Mouse (Mus musculus) CH12.LX (cell line): ENCODE measurements around the gene Ddx4. TPM values are rescaled to one million over a fixed set of nuclear protein-coding genes. Genes with fewer than 3 reads are reported as not detected.

ENCODE experiments used
- DNase-seq: peaks from one replicate; pipeline ENCODE4 v3.0.0-alpha.2; 2013; ENCODE audit errors: extremely low read depth
- H3K27ac ChIP-seq: 2 replicates; pipeline ENCODE4 v1.5.1; 2012; ENCODE audit warnings: low read depth, mild to moderate bottlenecking, control low read depth, moderate library complexity; ENCODE audit not compliant: insufficient read depth
- H3K27me3 ChIP-seq: replicated peaks from 2 replicates; pipeline ENCODE3; 2012; ENCODE audit warnings: inconsistent platforms
- H3K36me3 ChIP-seq, 2 experiments: replicated peaks in 1 of 2; 2 replicates each; pipeline versions ENCODE3 to v1.6.1; 2012; ENCODE audit warnings: inconsistent platforms in 1 of 2, low read length in 1 of 2, mild to moderate bottlenecking in 1 of 2, mixed read lengths in 1 of 2, moderate library complexity in 1 of 2; ENCODE audit not compliant: control insufficient read depth in 1 of 2, insufficient read depth in 1 of 2
- H3K4me1 ChIP-seq, 2 experiments: 2 replicates each; pipeline ENCODE4 v1.6.1; 2012; ENCODE audit warnings: inconsistent platforms in 1 of 2, moderate library complexity in 1 of 2; ENCODE audit not compliant: insufficient read depth in 2 of 2, control insufficient read depth in 1 of 2
- H3K4me2 ChIP-seq: 2 replicates; pipeline ENCODE4 v1.6.1; 2012; ENCODE audit warnings: low read depth, mild to moderate bottlenecking, control low read depth; ENCODE audit not compliant: poor library complexity, insufficient read depth, severe bottlenecking
- H3K4me3 ChIP-seq, 3 experiments: fragments of 150-350 bp in 1 of 3; sonication (generic) in 1 of 3; replicated peaks in 1 of 3; 2 replicates each; pipeline versions ENCODE3 to v1.5.1; 2011 to 2012; ENCODE audit warnings: low read depth in 2 of 3, low read length in 2 of 3, mild to moderate bottlenecking in 2 of 3, moderate library complexity in 2 of 3, control low read depth in 1 of 3, improper control_type of control experiment in 1 of 3, inconsistent platforms in 1 of 3, mixed read lengths in 1 of 3; ENCODE audit not compliant: poor library complexity in 1 of 3
- H3K79me2 ChIP-seq: replicated peaks from 2 replicates; pipeline ENCODE4 v1.6.1; 2012; ENCODE audit warnings: mild to moderate bottlenecking, moderate library complexity; ENCODE audit not compliant: control insufficient read depth, poor library complexity, insufficient read depth, severe bottlenecking; ENCODE audit errors: extremely low read depth
- H3K9ac ChIP-seq: 2 replicates; pipeline ENCODE4 v1.6.1; 2012; ENCODE audit warnings: low read depth, mild to moderate bottlenecking, control low read depth, moderate library complexity; ENCODE audit not compliant: insufficient read depth
- H3K9me3 ChIP-seq: replicated peaks from 2 replicates; pipeline ENCODE3; 2012; ENCODE audit warnings: low read length, inconsistent platforms, mixed read lengths
- CHD1 ChIP-seq: IDR thresholded peaks from 2 replicates; pipeline ENCODE4 v1.6.1; 2012; ENCODE audit warnings: low read depth, low read length, improper control_type of control experiment, inconsistent platforms
- GABPA ChIP-seq: IDR thresholded peaks from 2 replicates; pipeline ENCODE4 v1.6.1; 2012; ENCODE audit warnings: low read depth, low read length, improper control_type of control experiment, inconsistent platforms; ENCODE audit not compliant: insufficient replicate concordance
- HCFC1 ChIP-seq: IDR thresholded peaks from 2 replicates; pipeline ENCODE4 v1.6.1; 2012; ENCODE audit warnings: low read depth, mild to moderate bottlenecking, inconsistent platforms, low read length, improper control_type of control experiment
- KAT2A ChIP-seq: IDR thresholded peaks from 2 replicates; pipeline ENCODE4 v1.6.1; 2012; ENCODE audit warnings: low read length, improper control_type of control experiment, inconsistent platforms; ENCODE audit not compliant: insufficient replicate concordance
- MAZ ChIP-seq: IDR thresholded peaks from 2 replicates; pipeline ENCODE4 v1.6.1; 2012; ENCODE audit warnings: low read depth, mild to moderate bottlenecking, inconsistent platforms, low read length, improper control_type of control experiment, moderate library complexity
- MEF2A ChIP-seq: IDR thresholded peaks from 2 replicates; pipeline ENCODE4 v1.6.1; 2014; ENCODE audit warnings: low read depth, mild to moderate bottlenecking, inconsistent platforms, low read length, improper control_type of control experiment, borderline replicate concordance
- MYC ChIP-seq: IDR thresholded peaks from 2 replicates; pipeline ENCODE4 v1.6.1; 2011; ENCODE audit warnings: low read depth, mild to moderate bottlenecking, improper control_type of control experiment, low read length
- NELFE ChIP-seq: IDR thresholded peaks from 2 replicates; pipeline ENCODE4 v1.6.1; 2011; ENCODE audit warnings: low read depth, low read length, improper control_type of control experiment
- POLR2A ChIP-seq: IDR thresholded peaks from 2 replicates; pipeline ENCODE4 v1.6.1; 2011; ENCODE audit warnings: low read depth, mild to moderate bottlenecking, improper control_type of control experiment, low read length
- POLR2AphosphoS2 ChIP-seq: IDR thresholded peaks from 2 replicates; pipeline ENCODE4 v1.6.1; 2011; ENCODE audit warnings: low read depth, low read length, improper control_type of control experiment
- RCOR1 ChIP-seq: conservative IDR thresholded peaks from 2 replicates; pipeline ENCODE4 v1.6.1; 2012; ENCODE audit warnings: low read depth, mild to moderate bottlenecking, inconsistent platforms, low read length, improper control_type of control experiment
- SIN3A ChIP-seq: IDR thresholded peaks from 2 replicates; pipeline ENCODE4 v1.6.1; 2012; ENCODE audit warnings: low read length, improper control_type of control experiment, inconsistent platforms
- SMC3 ChIP-seq: IDR thresholded peaks from 2 replicates; pipeline ENCODE4 v1.6.1; 2011; ENCODE audit warnings: low read depth, low read length, improper control_type of control experiment
- TBP ChIP-seq: conservative IDR thresholded peaks from 2 replicates; pipeline ENCODE4 v1.6.1; 2011; ENCODE audit warnings: low read depth, low read length, improper control_type of control experiment
- UBTF ChIP-seq: IDR thresholded peaks from 2 replicates; pipeline ENCODE4 v1.6.1; 2012; ENCODE audit warnings: low read depth, mild to moderate bottlenecking, inconsistent platforms, low read length, improper control_type of control experiment, moderate library complexity
- USF2 ChIP-seq: conservative IDR thresholded peaks from 2 replicates; pipeline ENCODE4 v1.6.1; 2011; ENCODE audit warnings: low read depth, low read length, improper control_type of control experiment
- dilution Hi-C: fragments of 300-500 bp; cut with MboI; formaldehyde crosslinking; loops from 2 replicates; pipeline ENCODE4 v1.14.3; 2020; ENCODE audit warnings: low sequenced_read_pairs; ENCODE audit not compliant: extremely low pct_unique_long_range_greater_than_20kb, extremely low pct_ligation_motif_present
- in situ Hi-C: fragments of 300-500 bp; cut with MboI; formaldehyde crosslinking; loops from 3 replicates; pipeline ENCODE4 v1.14.3; 2019; ENCODE audit warnings: low sequenced_read_pairs, low pct_ligation_motif_present, low pct_unique_long_range_greater_than_20kb, mixed read lengths
- polyA plus RNA-seq: library from polyadenylated mRNA; unstranded; fragments of >175 nt; gene quantifications from 2 replicates; pipeline ENCODE4 v1.2.1, GENCODE M21; 2012; ENCODE audit warnings: low read depth; ENCODE audit not compliant: insufficient read length
- total RNA-seq, 2 experiments: library from RNA; depleted of rRNA; stranded (reverse); fragments of 300-350 nt in 1 of 2; fragments of >200 nt in 1 of 2; gene quantifications; 2 replicates each; pipeline ENCODE4 v1.2.3; 2012 to 2014

Ddx4 gene
- total and polyA plus RNA-seq, 3 experiments: 0.08 to 0.35 (median 0.27) TPM

GRCm38 (mm10) chr13:112589625-112590024, 62.6 kb downstream of the Ddx4 start:
- in situ Hi-C loops: no loop called here
- dilution Hi-C loops: no loop called here
- H3K4me3 ChIP-seq: no peak overlapping the region
- no peaks in the 10 kb centered on the region for H3K4me1 ChIP-seq
- no peaks in the 10 kb centered on the region for H3K9me3 ChIP-seq
- TF ChIP-seq RCOR1 (no peak), KAT2A (no peak), POLR2AphosphoS2 (no peak), MAZ (no peak), POLR2A (no peak), MYC (no peak), UBTF (no peak), CHD1 (no peak)
- TF ChIP-seq, all 38 proteins: peak for 0
- Histone ChIP-seq H3K9ac (no peak overlapping the region), H3K4me2 (no peak overlapping the region), H3K27ac (no peak overlapping the region), H3K36me3 (no peaks in the 10 kb centered on the region), H3K27me3 (no peaks in the 10 kb centered on the region), H3K79me2 (no peaks in the 10 kb centered on the region)
- no peak for DNase-seq

GRCm38 (mm10) chr13:112584556-112585237, 67.6 kb downstream of the Ddx4 start:
- Histone ChIP-seq H3K4me3 (no peak overlapping the region), H3K27ac (no peak overlapping the region), H3K4me2 (no peak overlapping the region)
- dilution Hi-C loops: no loop called here
- TF ChIP-seq UBTF (no peak), CHD1 (no peak), HCFC1 (no peak), SMC3 (no peak), SIN3A (no peak), TBP (no peak), MEF2A (no peak), NELFE (no peak), USF2 (no peak), MYC (no peak), GABPA (no peak)
- TF ChIP-seq, all 38 proteins: peak for 0
- Histone ChIP-seq H3K79me2 (no peaks in the 10 kb centered on the region), H3K27me3 (no peaks in the 10 kb centered on the region), H3K9ac (no peak overlapping the region), H3K4me1 (no peaks in the 10 kb centered on the region), H3K9me3 (no peaks in the 10 kb centered on the region), H3K36me3 (no peaks in the 10 kb centered on the region)
- in situ Hi-C loops: no loop called here
- DNase-seq: no peak
